Mouse (Mus musculus) CH12.LX (cell line): ENCODE data around the gene Hist1h2ae.
"Not testable (repeated sequence)": the region's sequence is repeated elsewhere in the genome, so short reads cannot be mapped to it uniquely, and the experiment has no call there.

Source experiments
- CTCF ChIP-seq, 2 experiments: IDR thresholded peaks in 1 of 2; conservative IDR thresholded peaks in 1 of 2; 2 replicates each; pipeline ENCODE4 v1.5.1; 2011 to 2012; ENCODE audit warnings: low read depth in 2 of 2, low read length in 2 of 2, improper control_type of control experiment in 1 of 2, inconsistent platforms in 1 of 2, mild to moderate bottlenecking in 1 of 2, moderate library complexity in 1 of 2
- EP300 ChIP-seq: IDR thresholded peaks from 2 replicates; pipeline ENCODE4 v1.6.1; 2011; ENCODE audit warnings: low read length, improper control_type of control experiment
- GABPA ChIP-seq: IDR thresholded peaks from 2 replicates; pipeline ENCODE4 v1.6.1; 2012; ENCODE audit warnings: low read depth, low read length, improper control_type of control experiment, inconsistent platforms; ENCODE audit not compliant: insufficient replicate concordance
- JUN ChIP-seq: IDR thresholded peaks from 2 replicates; pipeline ENCODE4 v1.6.1; 2011; ENCODE audit warnings: low read depth, mild to moderate bottlenecking, low read length, improper control_type of control experiment, moderate library complexity; ENCODE audit not compliant: insufficient read depth
- JUND ChIP-seq: conservative IDR thresholded peaks from 2 replicates; pipeline ENCODE4 v1.6.1; 2011; ENCODE audit warnings: low read depth, low read length, improper control_type of control experiment
- POLR2A ChIP-seq: IDR thresholded peaks from 2 replicates; pipeline ENCODE4 v1.6.1; 2011; ENCODE audit warnings: low read depth, mild to moderate bottlenecking, improper control_type of control experiment, low read length
- POLR2AphosphoS2 ChIP-seq: IDR thresholded peaks from 2 replicates; pipeline ENCODE4 v1.6.1; 2011; ENCODE audit warnings: low read depth, low read length, improper control_type of control experiment
- UBTF ChIP-seq: IDR thresholded peaks from 2 replicates; pipeline ENCODE4 v1.6.1; 2012; ENCODE audit warnings: low read depth, mild to moderate bottlenecking, inconsistent platforms, low read length, improper control_type of control experiment, moderate library complexity
- USF1 ChIP-seq: IDR thresholded peaks from 2 replicates; pipeline ENCODE4 v1.6.1; 2014; ENCODE audit warnings: low read depth, mild to moderate bottlenecking, inconsistent platforms, low read length, improper control_type of control experiment
- ZC3H11A ChIP-seq: IDR thresholded peaks from 2 replicates; pipeline ENCODE4 v1.6.1; 2012; ENCODE audit warnings: low read depth, mild to moderate bottlenecking, inconsistent platforms, low read length, improper control_type of control experiment
- ZMIZ1 ChIP-seq: IDR thresholded peaks from 2 replicates; pipeline ENCODE4 v1.6.1; 2012; ENCODE audit warnings: low read depth, mild to moderate bottlenecking, inconsistent platforms, low read length, improper control_type of control experiment
- ZNF384 ChIP-seq: IDR thresholded peaks from 2 replicates; pipeline ENCODE4 v1.6.1; 2012; ENCODE audit warnings: low read depth, low read length, improper control_type of control experiment, inconsistent platforms

DNA sequence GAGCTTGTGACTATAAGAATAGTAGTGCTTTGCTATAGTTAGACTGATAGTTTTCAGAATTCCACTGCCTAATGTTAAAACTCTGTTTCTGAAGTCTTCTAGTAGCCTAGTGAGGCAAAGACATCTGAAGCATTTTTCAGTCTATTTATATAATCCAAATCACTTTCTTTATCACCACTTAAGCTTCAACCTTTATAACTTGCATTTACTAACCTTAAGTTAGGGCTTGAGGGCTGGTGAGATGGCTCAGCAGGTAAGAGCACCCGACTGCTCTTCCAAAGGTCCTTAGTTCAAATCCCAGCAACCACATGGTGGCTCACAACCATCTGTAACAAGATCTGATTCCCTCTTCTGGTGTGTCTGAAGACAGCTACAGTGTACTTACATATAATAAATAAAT, 31.2 kb downstream of the Hist1h2ae start:
- not testable (repeated sequence) for TF ChIP-seq CTCF (conservative IDR thresholded peaks at IDR 0.05 in 1 of 2, IDR thresholded peaks at IDR 0.05 in 1 of 2; ENCODE audit: low read depth in 2 of 2, low read length in 2 of 2); POLR2A; JUN; UBTF; ZNF384; ZMIZ1; POLR2AphosphoS2; USF1; EP300; GABPA; JUND; ZC3H11A
